Mouse (Mus musculus): ENCODE measurements around the gene Olfr814.
"Not testable (repeated sequence)": the region's sequence is repeated elsewhere in the genome, so short reads cannot be mapped to it uniquely, and the experiment has no call there.

Gene Olfr814

DNA sequence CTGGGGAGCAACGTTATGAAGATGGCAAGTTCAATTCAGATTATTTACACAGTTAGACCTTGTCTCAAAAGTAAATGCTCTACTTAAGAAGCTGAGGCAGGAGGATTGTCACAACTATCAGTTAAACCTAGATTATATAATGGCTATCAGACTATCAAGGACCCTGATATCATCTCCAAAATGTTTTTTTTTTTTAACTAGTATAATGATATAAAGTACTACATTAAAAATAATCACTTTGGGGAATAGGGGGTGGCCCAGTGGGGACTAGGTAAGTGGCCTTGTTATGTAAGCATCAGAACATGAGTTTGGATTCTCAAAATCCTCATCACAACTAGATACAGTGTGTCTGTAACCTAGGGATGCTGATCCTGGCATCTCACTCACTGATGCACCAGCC lies at the start of gene Olfr814:
Olfr814 (minus strand) TSS at position 101 of the 400 bp plus-strand sequence.
- in situ Hi-C loops (cut with MboI; ENCODE audit: low sequenced_read_pairs) = not testable (repeated sequence)

DNA sequence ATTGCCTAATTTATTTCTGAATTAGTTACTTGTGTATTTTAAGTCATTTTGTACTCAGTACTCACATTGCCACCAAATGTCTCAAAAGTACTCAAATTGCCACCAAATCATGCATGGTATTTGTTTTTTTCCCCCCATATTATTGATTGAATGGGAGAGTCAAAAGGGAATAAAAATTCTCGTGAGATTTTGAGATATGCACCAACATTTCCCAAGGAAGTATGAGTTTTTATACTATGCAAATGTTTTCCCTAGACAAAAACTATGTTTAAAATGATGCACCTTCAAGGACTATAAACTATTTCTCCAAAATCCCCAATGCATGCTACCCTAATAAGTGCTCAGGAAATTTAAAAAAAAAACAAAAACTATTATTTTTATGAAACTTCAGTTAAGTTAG lies 35.8 kb upstream of the Olfr814 start, which contains the start of gene Olfr816:
Olfr816 (minus strand) TSS at position 101 of the 400 bp plus-strand sequence.
- in situ Hi-C loops (cut with MboI; ENCODE audit: low sequenced_read_pairs) = no loop called here

GRCm38 (mm10) chr10:129905767-129906166 lies 26.1 kb upstream of the Olfr814 start, which contains the start of gene Olfr815:
Gene Olfr815 (minus strand): TSS chr10:129905867.
- in situ Hi-C loops (cut with MboI; ENCODE audit: low sequenced_read_pairs) = not testable (repeated sequence)

- in situ Hi-C loops (cut with MboI; ENCODE audit: low sequenced_read_pairs) = no loop called here
Observed at GRCm38 (mm10) chr10:129885934-129886333, 6.3 kb upstream of the Olfr814 start.

DNA sequence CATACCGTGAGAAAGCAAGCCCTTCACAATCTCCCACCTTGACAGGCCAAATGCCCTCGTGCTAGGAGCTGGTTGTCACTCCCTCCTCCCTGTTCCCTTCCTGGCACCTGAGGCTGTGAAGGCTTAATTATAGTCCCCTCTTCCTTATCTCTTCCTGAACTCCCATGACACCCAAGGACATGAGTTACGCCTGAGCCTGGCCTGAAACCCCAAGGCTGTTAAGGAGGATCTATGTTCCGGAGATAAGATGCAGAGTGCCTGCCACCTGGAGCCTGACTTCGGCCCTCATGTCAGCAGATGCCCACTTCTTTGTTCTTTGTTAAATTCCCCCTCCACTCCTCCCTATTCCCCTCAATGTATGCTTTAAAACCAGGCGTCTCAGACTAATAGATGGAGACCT lies 5.8 kb upstream of the Olfr814 start:
- in situ Hi-C loops (cut with MboI; ENCODE audit: low sequenced_read_pairs) = not testable (repeated sequence)

DNA sequence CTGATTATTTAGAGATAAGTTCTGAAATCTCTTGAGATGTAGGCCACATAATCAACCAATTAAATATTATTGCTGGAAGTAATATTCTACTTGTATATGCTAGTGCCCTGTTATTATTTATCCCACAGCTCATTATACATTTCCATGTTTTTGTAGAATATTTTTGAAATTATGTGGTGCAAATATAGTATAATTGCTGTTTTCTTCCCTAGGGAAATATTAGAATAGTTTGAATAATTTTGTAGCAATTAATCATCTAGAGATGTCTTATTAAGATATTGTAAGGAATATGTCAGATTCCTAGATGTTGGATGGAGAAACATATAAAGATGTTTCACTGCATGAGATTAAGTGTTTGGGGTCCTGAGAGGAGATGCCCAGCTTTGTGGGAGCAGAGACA lies 24.6 kb downstream of the Olfr814 start, which contains the start of gene Olfr813:
Olfr813 (plus strand) TSS at position 301 of the 400 bp plus-strand sequence.
- in situ Hi-C loops (cut with MboI; ENCODE audit: low sequenced_read_pairs) = no loop called here

DNA sequence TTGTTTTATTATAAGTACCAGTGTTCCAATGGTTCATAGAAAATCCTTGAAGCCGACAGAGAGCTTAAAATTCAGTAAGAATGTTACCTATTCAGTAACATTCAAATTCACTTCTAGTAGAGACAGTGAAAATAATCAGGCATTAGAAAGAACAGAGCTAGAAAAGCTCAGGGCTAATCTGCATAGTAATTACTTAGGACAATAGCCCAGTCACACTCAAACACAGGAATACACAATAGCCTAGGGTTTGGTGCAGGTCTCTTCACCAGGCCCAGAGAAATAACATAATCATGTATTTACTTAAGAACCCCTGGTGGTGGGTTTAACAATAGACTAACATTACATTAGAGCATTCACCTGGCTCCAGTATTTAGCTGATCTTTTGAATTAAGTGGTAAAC lies 32.3 kb downstream of the Olfr814 start:
- in situ Hi-C loops (cut with MboI; ENCODE audit: low sequenced_read_pairs) = no loop called here

GRCm38 (mm10) chr10:129845994-129846393 lies 33.7 kb downstream of the Olfr814 start, which contains the start of gene Olfr812:
Gene Olfr812 (minus strand): TSS chr10:129846094.
- in situ Hi-C loops (cut with MboI; ENCODE audit: low sequenced_read_pairs) = no loop called here
